Mouse (Mus musculus): Measurements from ENCODE around the gene Prdm16. TPM values are rescaled to one million over a fixed set of nuclear protein-coding genes. Genes with fewer than 3 reads are reported as not detected.
A peak's percentile ranks its signal among the peaks of the same experiment; 100 is the strongest.

Prdm16 gene
- polyA plus RNA-seq, 1 experiment from 2014 or later: 29.8 TPM

GRCm38 (mm10) chr4:154331271-154331670 lies 305.4 kb downstream of the Prdm16 start:
- no peak for ATAC-seq
- Histone ChIP-seq H3K4me1 (replicated peaks; ENCODE audit: control insufficient read depth, insufficient read depth, low read length) (peaks cover 9% of the 10 kb centered on the region), H3K27ac (ENCODE audit: low read length) (no peak overlapping the region), H3K27me3 (replicated peaks; ENCODE audit: control insufficient read depth, insufficient read depth, low read length) (no peaks in the 10 kb centered on the region), H3K4me2 (ENCODE audit: low read length) (no peak overlapping the region), H3K9ac (replicated peaks; ENCODE audit: low read depth, low read length) (no peak overlapping the region; the same call in 1 of the 2 replicates), H3K4me3 (replicated peaks; ENCODE audit: low read length) (no peak overlapping the region), H3K36me3 (ENCODE audit: control insufficient read depth, insufficient read depth) (no peaks in the 10 kb centered on the region), H3K9me3 (ENCODE audit: control insufficient read depth, low read length) (no peaks in the 10 kb centered on the region)
- 43% methylated on average over 12 of the region's 12 CpGs for WGBS

- no peaks in the 10 kb centered on the region for H3K27me3 ChIP-seq (replicated peaks; ENCODE audit: control insufficient read depth, insufficient read depth, low read length)
- no peak for ATAC-seq
- H3K27ac ChIP-seq (ENCODE audit: low read length): no peak overlapping the region
- H3K36me3 ChIP-seq (ENCODE audit: control insufficient read depth, insufficient read depth): no peaks in the 10 kb centered on the region
- whole genome bisulfite sequencing: 89% methylated on average over 7 of the region's 7 CpGs
- H3K4me2 ChIP-seq (ENCODE audit: low read length): no peak overlapping the region
- H3K4me1 ChIP-seq (replicated peaks; ENCODE audit: control insufficient read depth, insufficient read depth, low read length): no peaks in the 10 kb centered on the region; the same call in 1 of the 2 replicates
- no peak overlapping the region for H3K9ac ChIP-seq (replicated peaks; ENCODE audit: low read depth, low read length)
- no peak overlapping the region for H3K4me3 ChIP-seq (replicated peaks; ENCODE audit: low read length)
- H3K9me3 ChIP-seq (ENCODE audit: control insufficient read depth, low read length): no peaks in the 10 kb centered on the region
These were observed 306.7 kb downstream of the Prdm16 start for GRCm38 (mm10) chr4:154330001-154330400.

- no peak overlapping the region for H3K4me2 ChIP-seq (ENCODE audit: low read length)
- no peaks in the 10 kb centered on the region; the same call in 1 of the 2 replicates for H3K4me1 ChIP-seq (replicated peaks; ENCODE audit: control insufficient read depth, insufficient read depth, low read length)
- 8% methylated on average over 6 of the region's 6 CpGs for WGBS
- no peaks in the 10 kb centered on the region for H3K9me3 ChIP-seq (ENCODE audit: control insufficient read depth, low read length)
- peak; percentile 79 for ATAC-seq
- no peak overlapping the region for H3K4me3 ChIP-seq (replicated peaks; ENCODE audit: low read length)
- no peaks in the 10 kb centered on the region for H3K36me3 ChIP-seq (ENCODE audit: control insufficient read depth, insufficient read depth)
- H3K9ac ChIP-seq (replicated peaks; ENCODE audit: low read depth, low read length): no peak overlapping the region
- no peaks in the 10 kb centered on the region for H3K27me3 ChIP-seq (replicated peaks; ENCODE audit: control insufficient read depth, insufficient read depth, low read length)
- H3K27ac ChIP-seq (ENCODE audit: low read length): no peak overlapping the region
These were observed 307.8 kb downstream of the Prdm16 start for GRCm38 (mm10) chr4:154328836-154329235.

GRCm38 (mm10) chr4:154328431-154328830 lies 308.2 kb downstream of the Prdm16 start:
- Histone ChIP-seq H3K27me3 (replicated peaks; ENCODE audit: control insufficient read depth, insufficient read depth, low read length) (no peaks in the 10 kb centered on the region), H3K36me3 (ENCODE audit: control insufficient read depth, insufficient read depth) (no peaks in the 10 kb centered on the region), H3K4me1 (replicated peaks; ENCODE audit: control insufficient read depth, insufficient read depth, low read length) (no peaks in the 10 kb centered on the region; the same call in 1 of the 2 replicates), H3K4me3 (replicated peaks; ENCODE audit: low read length) (no peak overlapping the region), H3K27ac (ENCODE audit: low read length) (no peak overlapping the region), H3K9ac (replicated peaks; ENCODE audit: low read depth, low read length) (no peak overlapping the region), H3K4me2 (ENCODE audit: low read length) (no peak overlapping the region), H3K9me3 (ENCODE audit: control insufficient read depth, low read length) (no peaks in the 10 kb centered on the region)
- ATAC-seq: no peak; the same call in 1 of the 2 replicates
- 13% methylated on average over 17 of the region's 20 CpGs for WGBS

GRCm38 (mm10) chr4:154325410-154325809 lies 311.3 kb downstream of the Prdm16 start:
- no peak for ATAC-seq
- no peaks in the 10 kb centered on the region; the same call in 1 of the 2 replicates for H3K36me3 ChIP-seq (ENCODE audit: control insufficient read depth, insufficient read depth)
- 81% methylated on average over 4 of the region's 4 CpGs for WGBS

GRCm38 (mm10) chr4:154313622-154313967 lies 323.1 kb downstream of the Prdm16 start:
- Histone ChIP-seq H3K27me3 (replicated peaks; ENCODE audit: control insufficient read depth, insufficient read depth, low read length) (no peaks in the 10 kb centered on the region), H3K4me1 (replicated peaks; ENCODE audit: control insufficient read depth, insufficient read depth, low read length) (no peaks in the 10 kb centered on the region), H3K36me3 (ENCODE audit: control insufficient read depth, insufficient read depth) (no peaks in the 10 kb centered on the region), H3K4me2 (ENCODE audit: low read length) (no peak overlapping the region), H3K9ac (replicated peaks; ENCODE audit: low read depth, low read length) (no peak overlapping the region), H3K27ac (ENCODE audit: low read length) (peak overlapping the region; percentile 52), H3K4me3 (replicated peaks; ENCODE audit: low read length) (no peak overlapping the region), H3K9me3 (ENCODE audit: control insufficient read depth, low read length) (no peaks in the 10 kb centered on the region)
- ATAC-seq: no peak
- 39% methylated on average over 11 of the region's 11 CpGs for WGBS

More at GRCm38 (mm10) chr4:154325410-154325809, 311.3 kb downstream of the Prdm16 start:
- Histone ChIP-seq H3K9ac (replicated peaks; ENCODE audit: low read depth, low read length) (no peak overlapping the region), H3K4me1 (replicated peaks; ENCODE audit: control insufficient read depth, insufficient read depth, low read length) (no peaks in the 10 kb centered on the region), H3K27ac (ENCODE audit: low read length) (no peak overlapping the region), H3K4me2 (ENCODE audit: low read length) (no peak overlapping the region), H3K27me3 (replicated peaks; ENCODE audit: control insufficient read depth, insufficient read depth, low read length) (no peaks in the 10 kb centered on the region), H3K4me3 (replicated peaks; ENCODE audit: low read length) (no peak overlapping the region), H3K9me3 (ENCODE audit: control insufficient read depth, low read length) (no peaks in the 10 kb centered on the region)

- H3K9ac ChIP-seq (replicated peaks; ENCODE audit: low read depth, low read length): no peak overlapping the region
- peak overlapping the region; percentile 52 for H3K27ac ChIP-seq (ENCODE audit: low read length)
- H3K4me2 ChIP-seq (ENCODE audit: low read length): no peak overlapping the region
- H3K36me3 ChIP-seq (ENCODE audit: control insufficient read depth, insufficient read depth): no peaks in the 10 kb centered on the region
- no peak overlapping the region for H3K4me3 ChIP-seq (replicated peaks; ENCODE audit: low read length)
- peak; percentile 80 for ATAC-seq
- H3K4me1 ChIP-seq (replicated peaks; ENCODE audit: control insufficient read depth, insufficient read depth, low read length): no peaks in the 10 kb centered on the region
- 6% methylated on average over 4 of the region's 4 CpGs for WGBS
- no peaks in the 10 kb centered on the region for H3K9me3 ChIP-seq (ENCODE audit: control insufficient read depth, low read length)
- H3K27me3 ChIP-seq (replicated peaks; ENCODE audit: control insufficient read depth, insufficient read depth, low read length): no peaks in the 10 kb centered on the region
These were observed 323.6 kb downstream of the Prdm16 start for GRCm38 (mm10) chr4:154312935-154313621.

GRCm38 (mm10) chr4:154312143-154312812 lies 324.4 kb downstream of the Prdm16 start:
- no peak overlapping the region for H3K4me2 ChIP-seq (ENCODE audit: low read length)
- ATAC-seq: 0 out of 2 replicates have a peak, but pooled peaks have one; percentile 24
- no peaks in the 10 kb centered on the region for H3K36me3 ChIP-seq (ENCODE audit: control insufficient read depth, insufficient read depth)
- H3K4me1 ChIP-seq (replicated peaks; ENCODE audit: control insufficient read depth, insufficient read depth, low read length): no peaks in the 10 kb centered on the region
- H3K27ac ChIP-seq (ENCODE audit: low read length): peak overlapping the region; percentile 23; the same call in 1 of the 2 replicates
- no peak overlapping the region for H3K9ac ChIP-seq (replicated peaks; ENCODE audit: low read depth, low read length)
- H3K4me3 ChIP-seq (replicated peaks; ENCODE audit: low read length): no peak overlapping the region
- 87% methylated on average over 2 of the region's 2 CpGs for WGBS
- H3K27me3 ChIP-seq (replicated peaks; ENCODE audit: control insufficient read depth, insufficient read depth, low read length): no peaks in the 10 kb centered on the region
- no peaks in the 10 kb centered on the region for H3K9me3 ChIP-seq (ENCODE audit: control insufficient read depth, low read length)

GRCm38 (mm10) chr4:154310576-154311262 lies 326.0 kb downstream of the Prdm16 start:
- no peaks in the 10 kb centered on the region for H3K27me3 ChIP-seq (replicated peaks; ENCODE audit: control insufficient read depth, insufficient read depth, low read length)
- H3K9me3 ChIP-seq (ENCODE audit: control insufficient read depth, low read length): no peaks in the 10 kb centered on the region
- WGBS: 86% methylated on average over 9 of the region's 9 CpGs
- no peaks in the 10 kb centered on the region for H3K36me3 ChIP-seq (ENCODE audit: control insufficient read depth, insufficient read depth)
- no peak overlapping the region for H3K27ac ChIP-seq (ENCODE audit: low read length)
- ATAC-seq: no peak
- H3K4me2 ChIP-seq (ENCODE audit: low read length): no peak overlapping the region
- H3K4me3 ChIP-seq (replicated peaks; ENCODE audit: low read length): no peak overlapping the region
- H3K9ac ChIP-seq (replicated peaks; ENCODE audit: low read depth, low read length): no peak overlapping the region
- no peaks in the 10 kb centered on the region for H3K4me1 ChIP-seq (replicated peaks; ENCODE audit: control insufficient read depth, insufficient read depth, low read length)

Measured in forebrain, embryonic 16.5 days (tissue).